Comparison of ENCODE assay signal across 9 mouse cellular contexts in genomic region chr11:87639206-87639605, GRCm38 (mm10). TPM values are rescaled to one million over a fixed set of nuclear protein-coding genes. Genes with fewer than 3 reads are reported as not detected.
DNase-seq lines count a peak whose midpoint lies in the region; ATAC-seq and TF ChIP-seq lines count a peak whose summit lies in the region.
"Had no signal": no experiment of that assay in that cellular context is flagged by ENCODE, and none has a peak within 500 bp of the region (broad histone marks: within the 10 kb centered on the region; RNA-seq: fewer than 3 reads in every experiment).

No protein-coding gene starts in this region.

- TF ChIP-seq CTCF in thymus, adult 2 months (IDR thresholded peaks at IDR 0.05; ENCODE audit: borderline replicate concordance, control insufficient read depth, extremely low read depth, insufficient read depth, low read length, poor library complexity): no peak
- no peak for TF ChIP-seq CTCF in heart, adult 2 months (IDR thresholded peaks at IDR 0.05)
- no peak for TF ChIP-seq CTCF in olfactory bulb, adult 2 months (IDR thresholded peaks at IDR 0.05; ENCODE audit: insufficient read depth, low read depth, low read length)

- TF ChIP-seq EP300 in heart, adult 2 months (IDR thresholded peaks at IDR 0.05; ENCODE audit: insufficient read depth, low read depth, low read length): no peak

- WGBS in thymus, adult 2 months: 2% methylated on average over 29 of the region's 29 CpGs
- WGBS in heart, adult 2 months: under 1% methylated on average over 29 of the region's 29 CpGs
- 2% methylated on average over 29 of the region's 29 CpGs for WGBS in lung, embryonic 16.5 days
- 10% methylated on average over 29 of the region's 29 CpGs for WGBS in olfactory bulb, adult 2 months

- no peak for TF ChIP-seq POLR2A in thymus, adult 2 months (IDR thresholded peaks at IDR 0.05; ENCODE audit: control insufficient read depth, extremely low read depth, insufficient read depth, low read length, poor library complexity)
- peak; percentile 75 for TF ChIP-seq POLR2A in heart, adult 2 months (IDR thresholded peaks at IDR 0.05; ENCODE audit: insufficient read depth, low read depth, low read length)
- no peak for TF ChIP-seq POLR2A in olfactory bulb, adult 2 months (IDR thresholded peaks at IDR 0.05; ENCODE audit: insufficient read depth, low read depth, low read length)

- no peaks in the 10 kb centered on the region for H3K9me3 ChIP-seq in lung, embryonic 16.5 days (ENCODE audit: control insufficient read depth, low read length)

- H3K4me2 ChIP-seq in lung, embryonic 16.5 days (ENCODE audit: low read depth, low read length): peak overlapping the region; percentile 81

- no peaks in the 10 kb centered on the region for H3K79me2 ChIP-seq in heart, adult 2 months (replicated peaks; ENCODE audit: control insufficient read depth, insufficient read depth, low read length)

- DNase-seq in thymus, adult 2 months: peak; percentile 19
- no peak for DNase-seq in thymus, adult 18-20 months
- DNase-seq in embryo, embryonic 11.5 days (ENCODE audit: low read depth, low spot score): peak; percentile 29
- DNase-seq in heart, adult 2 months: peak; percentile 74 to 76
- DNase-seq in kidney, adult 18-20 months: peak; percentile 77
- peak; percentile 47 for DNase-seq in urinary bladder, adult 2 months (ENCODE audit: low spot score)

- intact Hi-C loops in heart, adult 2 months (cut with DNase I): no loop called here

- H3K27ac ChIP-seq in thymus, adult 2 months (ENCODE audit: control insufficient read depth, insufficient read depth, low read length): no peak overlapping the region
- H3K27ac ChIP-seq in heart, adult 2 months: peak overlapping the region; percentile 83
- no peak overlapping the region for H3K27ac ChIP-seq in lung, embryonic 16.5 days (ENCODE audit: low read length)
- H3K27ac ChIP-seq in olfactory bulb, adult 2 months (ENCODE audit: insufficient read depth, low read depth, low read length): no peak overlapping the region

- H3K4me3 ChIP-seq in thymus, adult 2 months (ENCODE audit: control insufficient read depth, insufficient read depth, low read length): peak overlapping the region; percentile 22
- peak overlapping the region; percentile 52 for H3K4me3 ChIP-seq in heart, adult 2 months
- H3K4me3 ChIP-seq in lung, embryonic 16.5 days (ENCODE audit: low read length): peak overlapping the region; percentile 52
- H3K4me3 ChIP-seq in olfactory bulb, adult 2 months (ENCODE audit: insufficient read depth, low read depth, low read length): peak overlapping the region; percentile 56

- H3K27me3 ChIP-seq in thymus, adult 2 months (ENCODE audit: control insufficient read depth, insufficient read depth, low read length): no peaks in the 10 kb centered on the region
- H3K27me3 ChIP-seq in heart, adult 2 months (ENCODE audit: control insufficient read depth, insufficient read depth, low read length): no peaks in the 10 kb centered on the region
- H3K27me3 ChIP-seq in lung, embryonic 16.5 days (ENCODE audit: control insufficient read depth, insufficient read depth, low read depth, low read length): no peaks in the 10 kb centered on the region
- H3K27me3 ChIP-seq: Patski had no signal

- H3K4me1 ChIP-seq in thymus, adult 2 months (replicated peaks; ENCODE audit: control insufficient read depth, insufficient read depth, low read length): peaks cover 6% of the 10 kb centered on the region; the same call in 1 of the 2 replicates
- no peaks in the 10 kb centered on the region; the same call in 1 of the 2 replicates for H3K4me1 ChIP-seq in heart, adult 2 months (ENCODE audit: control insufficient read depth, insufficient read depth, low read length)
- H3K4me1 ChIP-seq in lung, embryonic 16.5 days (replicated peaks; ENCODE audit: control insufficient read depth, insufficient read depth, low read length): peaks cover 2% of the 10 kb centered on the region; the same call in 1 of the 2 replicates
- H3K4me1 ChIP-seq in olfactory bulb, adult 2 months (ENCODE audit: control insufficient read depth, insufficient read depth, low read length): peaks cover 5% of the 10 kb centered on the region

- H3K36me3 ChIP-seq in thymus, adult 2 months (ENCODE audit: control insufficient read depth, insufficient read depth, low read length): no peaks in the 10 kb centered on the region
- no peaks in the 10 kb centered on the region for H3K36me3 ChIP-seq in heart, adult 2 months (ENCODE audit: control insufficient read depth, insufficient read depth, low read length)
- no peaks in the 10 kb centered on the region for H3K36me3 ChIP-seq in lung, embryonic 16.5 days (ENCODE audit: control insufficient read depth, insufficient read depth, low read length)

- H3K9ac ChIP-seq in heart, adult 2 months (ENCODE audit: low read depth, low read length): peak overlapping the region; percentile 98
- H3K9ac ChIP-seq in lung, embryonic 16.5 days (ENCODE audit: low read length): peak overlapping the region; percentile 82

- peak; percentile 96 for ATAC-seq in lung, embryonic 16.5 days (ENCODE audit: low read depth)
- ATAC-seq: Patski had no signal

RNA-seq across cellular contexts. Expression of gene Hsf5, which starts 22.2 kb away (rescaled TPM):
- polyA plus RNA-seq in thymus, adult 2 months (2012; rRNA removed): 0.04 and 0.05 TPM in 2 replicates
- total RNA-seq in heart, adult 2 months (2021): under 1 TPM in 1 of 2 experiments, not detected in 1; 0.05 TPM
- 0.02 and 0.06 TPM in 2 replicates for polyA plus RNA-seq in heart, adult 2 months (2012; rRNA removed)
- polyA plus RNA-seq in lung, embryonic 16.5 days (2015; fragmentation: Nextera tagmentation; extraction: Ambion mirVana): 0.25 and 0.26 TPM in 2 replicates
- polyA plus RNA-seq in olfactory bulb, adult 2 months (2012; ENCODE audit: insufficient read depth, insufficient read length, low replicate concordance, missing spikeins): not detected in 2 replicates
- 0.10 TPM in 2 replicates for polyA plus RNA-seq in urinary bladder, adult 2 months (2012; rRNA removed)

RNA-seq across cellular contexts. Expression of gene Rnf43, which starts 23.3 kb away (rescaled TPM):
- polyA plus RNA-seq in thymus, adult 2 months (2012; rRNA removed): 6.6 and 9.0 TPM in 2 replicates
- under 1 TPM; 0.42 to 0.45 TPM for total RNA-seq in heart, adult 2 months (2021)
- polyA plus RNA-seq in heart, adult 2 months (2012; rRNA removed): 0.15 and 0.31 TPM in 2 replicates
- 15.8 and 16.5 TPM in 2 replicates for polyA plus RNA-seq in lung, embryonic 16.5 days (2015; fragmentation: Nextera tagmentation; extraction: Ambion mirVana)
- not detected in 2 replicates for polyA plus RNA-seq in olfactory bulb, adult 2 months (2012; ENCODE audit: insufficient read depth, insufficient read length, low replicate concordance, missing spikeins)
- polyA plus RNA-seq in urinary bladder, adult 2 months (2012; rRNA removed): 3.1 and 3.5 TPM in 2 replicates

RNA-seq across cellular contexts. Expression of gene Mtmr4, which starts 47.2 kb away (rescaled TPM):
- polyA plus RNA-seq in thymus, adult 2 months (2012; rRNA removed): 47.0 and 51.1 TPM in 2 replicates
- 10 to 100 TPM; 24.7 to 27.8 TPM for total RNA-seq in heart, adult 2 months (2021)
- polyA plus RNA-seq in heart, adult 2 months (2012; rRNA removed): 7.9 and 19.0 TPM in 2 replicates
- polyA plus RNA-seq in lung, embryonic 16.5 days (2015; fragmentation: Nextera tagmentation; extraction: Ambion mirVana): 33.5 and 33.9 TPM in 2 replicates
- not detected in 2 replicates for polyA plus RNA-seq in olfactory bulb, adult 2 months (2012; ENCODE audit: insufficient read depth, insufficient read length, low replicate concordance, missing spikeins)
- 26.1 and 27.2 TPM in 2 replicates for polyA plus RNA-seq in urinary bladder, adult 2 months (2012; rRNA removed)

Comparison
In these comparisons a context has a peak if more than half of its experiments do, and no peak if none do; other contexts are left out.
1. DNase-seq: peak in thymus, adult 2 months (single experiment), embryo, embryonic 11.5 days (single experiment), heart, adult 2 months (2 of 2), kidney, adult 18-20 months (single experiment) and urinary bladder, adult 2 months (single experiment); none in thymus, adult 18-20 months (0 of 2).
2. Peak in every context shown above with its lines, with median percentiles within 50 percentile points of each other: H3K4me3 ChIP-seq.